Mouse (Mus musculus) bone marrow macrophage, adult 2 months (primary cell): ENCODE measurements around the gene Cdh11.

Experiments
- CTCF ChIP-seq: IDR thresholded peaks from 2 replicates; pipeline ENCODE4 v1.5.1; 2012; ENCODE audit warnings: low read depth, mild to moderate bottlenecking, low read length, moderate library complexity
- POLR2A ChIP-seq: IDR thresholded peaks from 2 replicates; pipeline ENCODE4 v1.6.1; 2012; ENCODE audit warnings: mild to moderate bottlenecking, low read depth, low read length, borderline replicate concordance

DNA sequence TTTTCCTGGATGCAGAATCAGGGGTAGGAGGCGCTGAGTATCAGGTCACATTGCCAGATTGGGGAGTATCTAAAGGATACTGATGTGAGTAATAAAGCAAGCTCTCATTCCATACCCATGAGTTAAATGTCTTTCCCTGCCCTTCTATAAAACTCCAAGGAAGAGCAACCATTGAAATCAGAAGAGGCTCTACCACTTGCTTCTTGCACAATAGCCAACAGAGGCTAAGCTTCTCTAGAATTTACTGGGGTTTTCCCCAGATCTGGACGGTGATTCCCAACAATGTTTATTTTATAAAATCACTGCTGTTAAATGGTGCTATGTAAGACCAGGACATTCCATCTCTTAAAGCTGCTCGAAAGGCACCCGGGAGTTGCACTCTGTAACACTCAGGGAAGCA lies 44.5 kb downstream of the Cdh11 start:
- TF ChIP-seq CTCF = no peak
- no peak for TF ChIP-seq POLR2A
